Mouse (Mus musculus) R1 (cell line): ENCODE measurements around the gene Prdm10.

Experiments used
- DNase-seq: peaks from one replicate; pipeline ENCODE4 v3.0.0-alpha.2; 2018; ENCODE audit warnings: low read depth, low spot score

Prdm10 gene

DNA sequence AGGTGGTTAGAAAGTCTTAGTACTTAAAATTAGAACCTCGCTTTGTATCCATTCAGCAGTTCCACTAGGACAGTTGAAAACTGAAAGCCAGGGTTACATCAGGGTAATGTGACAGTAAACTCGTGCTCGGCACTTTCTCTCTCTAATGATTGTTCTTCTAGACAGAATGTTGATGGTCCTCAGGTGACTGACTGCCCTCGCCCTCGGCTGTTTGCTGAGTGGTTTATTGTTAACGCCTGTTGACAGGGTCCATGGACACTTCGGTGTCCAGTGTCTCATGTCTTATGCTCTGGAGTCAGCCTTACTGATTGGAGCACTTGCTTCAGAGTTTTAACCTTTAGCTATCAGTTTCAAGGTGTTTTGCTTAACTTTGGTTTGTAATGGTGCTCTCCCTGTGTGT, 73.7 kb downstream of the Prdm10 start:
- no peak for DNase-seq

DNA sequence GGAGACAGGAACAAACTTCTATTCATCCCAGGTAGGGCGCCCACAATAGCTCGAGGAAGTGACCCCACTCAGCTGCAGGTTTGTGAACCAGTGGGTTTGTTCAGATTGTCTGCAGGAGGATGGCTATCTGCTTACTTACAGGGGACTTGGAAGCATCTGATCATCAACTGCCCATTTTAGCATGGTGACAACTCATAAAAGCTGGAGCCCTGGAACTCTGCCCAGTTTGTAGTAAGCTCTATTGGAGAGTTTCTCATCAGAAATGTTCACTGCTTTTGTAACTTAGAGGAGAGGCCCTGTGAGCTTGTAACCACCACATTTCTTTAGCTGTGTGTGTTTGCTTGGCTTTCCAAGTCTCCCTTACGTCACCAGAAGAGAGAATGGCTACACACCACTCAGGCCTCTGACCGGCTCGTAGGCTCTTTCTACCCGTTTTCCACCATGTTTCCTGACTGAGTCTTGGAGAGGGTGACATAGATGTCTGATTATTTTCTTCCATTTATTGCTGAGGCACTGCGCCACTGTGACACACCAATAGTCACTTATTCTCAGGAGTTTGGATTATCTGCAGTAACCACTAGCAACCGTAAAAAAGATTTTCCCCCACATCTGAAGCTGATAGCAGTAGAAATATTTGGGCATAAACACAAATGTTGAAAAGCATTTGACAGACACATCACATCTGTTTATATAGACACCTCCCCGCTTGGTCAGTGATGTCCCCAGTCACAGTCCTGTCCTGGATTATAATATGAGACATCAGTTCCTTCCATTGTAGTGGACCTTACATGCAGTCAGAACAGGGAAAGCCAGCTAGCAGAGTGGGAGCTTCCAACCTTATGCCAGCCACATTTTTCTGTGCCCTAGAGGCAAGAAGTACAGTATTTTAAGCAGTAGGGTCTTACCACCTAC, 83.6 kb downstream of the Prdm10 start:
- no peak for DNase-seq

DNA sequence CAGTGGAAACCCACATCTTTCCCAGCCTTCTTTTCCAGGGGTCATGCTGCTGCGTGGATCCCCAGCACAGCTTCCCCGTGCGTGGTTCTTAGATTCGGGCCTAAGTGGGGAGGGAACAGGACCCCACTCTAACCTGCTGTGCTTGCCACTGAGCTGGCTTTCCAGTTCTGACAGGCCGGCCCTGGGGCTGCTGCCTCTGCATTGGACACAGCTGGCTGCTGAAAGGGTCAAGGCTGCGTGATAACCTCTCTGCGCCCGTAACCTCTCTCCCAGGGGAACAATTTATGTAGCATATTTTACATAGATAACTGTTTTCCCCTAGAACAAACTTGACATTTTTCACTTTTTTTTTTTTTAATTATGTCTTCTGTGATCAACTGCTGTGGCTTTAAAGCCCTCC, 84.7 kb downstream of the Prdm10 start:
- no peak for DNase-seq

DNA sequence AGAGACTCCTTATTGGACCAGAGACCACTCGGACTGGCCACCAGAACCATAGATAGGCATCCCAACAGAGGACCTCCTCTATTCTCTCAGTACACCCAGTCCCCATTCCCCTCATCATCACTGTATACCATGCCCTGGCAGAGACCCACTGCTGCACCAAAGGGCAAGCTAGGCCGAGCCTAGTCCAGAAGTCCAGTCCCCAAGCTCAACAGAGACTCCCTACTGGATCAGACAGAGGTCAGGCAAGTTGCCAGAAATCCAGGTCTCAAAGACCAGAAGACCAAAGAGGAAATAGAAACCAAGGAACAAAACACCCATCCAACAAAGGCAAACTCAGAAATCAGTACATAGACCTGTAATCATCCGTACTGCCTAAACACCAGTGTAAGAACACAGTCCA, 91.4 kb downstream of the Prdm10 start:
- DNase-seq = no peak

DNA sequence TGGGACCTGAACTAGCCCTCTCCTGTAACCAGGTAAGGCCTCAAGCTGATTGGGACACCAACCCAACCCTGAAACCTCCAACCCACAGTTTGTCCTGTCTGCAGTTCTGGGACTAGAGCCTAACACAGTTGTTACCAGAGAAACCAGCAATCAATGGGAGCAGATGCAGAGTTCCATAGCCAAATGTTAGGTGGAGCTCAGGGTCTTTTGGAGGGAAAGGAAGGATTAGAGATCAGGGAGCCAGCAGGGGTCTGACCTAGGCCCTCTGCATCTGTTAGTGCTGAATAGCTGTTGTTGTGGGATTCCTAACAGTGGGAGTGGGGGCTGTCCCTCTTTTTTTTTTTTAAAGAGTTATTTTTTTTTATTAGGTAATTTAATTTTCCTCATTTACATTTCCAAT, 96.3 kb downstream of the Prdm10 start:
- DNase-seq = peak; percentile 93

DNA sequence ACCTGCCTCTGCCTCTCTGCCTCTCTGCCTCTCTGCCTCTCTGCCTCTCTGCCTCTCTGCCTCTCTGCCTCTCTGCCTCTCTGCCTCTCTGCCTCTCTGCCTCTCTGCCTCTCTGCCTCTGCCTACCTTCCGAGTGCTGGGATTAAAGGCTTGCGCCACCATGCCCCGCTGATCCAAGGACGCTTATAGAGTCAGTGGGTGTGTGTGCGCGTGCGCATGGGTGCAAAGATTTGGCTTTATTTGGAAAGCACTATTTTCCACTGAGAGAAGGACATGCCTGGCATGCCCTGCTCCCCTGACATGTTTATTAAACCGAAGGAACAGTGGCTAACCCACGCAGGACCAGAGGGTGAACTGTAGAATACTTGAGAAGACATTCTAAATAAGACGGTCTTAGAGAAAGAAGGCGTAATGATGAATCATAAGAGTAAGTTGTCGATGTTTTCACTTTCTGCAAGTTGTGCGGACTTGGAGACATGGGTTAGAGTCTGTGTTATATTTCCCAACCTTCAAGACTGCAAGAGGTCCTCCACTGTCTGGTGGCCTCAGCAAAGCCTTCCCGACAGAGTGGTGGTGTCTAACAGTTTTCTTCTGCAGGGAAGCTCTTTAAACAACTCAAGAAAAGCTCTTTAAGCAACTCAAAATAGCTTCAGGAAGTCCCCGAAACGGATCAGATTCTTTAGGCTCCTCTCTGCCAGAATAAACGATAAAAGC, 104.6 kb downstream of the Prdm10 start:
- peak; percentile 64 for DNase-seq

DNA sequence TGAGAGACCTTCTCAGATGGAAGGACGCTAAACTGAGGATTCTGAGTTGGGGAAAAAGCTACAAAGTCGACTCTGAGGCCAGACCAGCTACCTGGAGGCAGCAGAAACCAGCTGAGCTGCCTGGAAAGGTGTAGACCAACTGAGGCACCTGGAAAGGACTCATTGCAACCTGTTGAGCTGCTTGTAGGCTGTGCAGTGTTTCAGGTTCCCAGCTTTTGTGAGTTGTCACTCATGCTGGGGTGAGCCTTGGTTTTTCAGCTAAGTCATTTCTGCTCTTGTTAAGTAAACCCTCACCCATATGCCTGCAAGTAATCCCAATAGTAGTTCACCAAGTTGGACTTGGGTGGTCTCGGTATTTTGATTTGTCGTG, 105.1 kb downstream of the Prdm10 start:
- no peak for DNase-seq

DNA sequence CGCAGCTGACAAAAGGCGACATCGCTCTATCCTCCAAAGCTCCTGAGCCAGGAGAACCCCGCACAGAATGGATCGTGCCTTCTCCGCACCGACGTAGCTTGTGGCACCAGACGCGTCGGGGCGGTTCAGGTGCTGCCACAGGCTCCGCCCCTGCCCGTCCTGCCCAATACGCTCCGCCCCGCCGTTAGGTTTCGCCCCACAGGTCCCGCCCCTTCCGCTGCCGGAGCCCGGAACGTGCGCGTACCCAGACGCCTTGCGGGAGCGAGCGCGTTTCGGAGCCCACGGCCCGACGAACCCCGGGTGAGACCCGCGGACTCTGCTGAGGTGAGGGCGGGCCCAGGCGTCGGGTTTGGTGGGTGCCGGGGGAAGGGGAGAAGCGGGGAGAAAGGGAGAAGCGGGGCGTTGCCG, 105.6 kb downstream of the Prdm10 start, which contains the start of gene Nfrkb:
Nfrkb (plus strand) TSS at position 246 of the 408 bp plus-strand sequence.
- peak; percentile 93 for DNase-seq

DNA sequence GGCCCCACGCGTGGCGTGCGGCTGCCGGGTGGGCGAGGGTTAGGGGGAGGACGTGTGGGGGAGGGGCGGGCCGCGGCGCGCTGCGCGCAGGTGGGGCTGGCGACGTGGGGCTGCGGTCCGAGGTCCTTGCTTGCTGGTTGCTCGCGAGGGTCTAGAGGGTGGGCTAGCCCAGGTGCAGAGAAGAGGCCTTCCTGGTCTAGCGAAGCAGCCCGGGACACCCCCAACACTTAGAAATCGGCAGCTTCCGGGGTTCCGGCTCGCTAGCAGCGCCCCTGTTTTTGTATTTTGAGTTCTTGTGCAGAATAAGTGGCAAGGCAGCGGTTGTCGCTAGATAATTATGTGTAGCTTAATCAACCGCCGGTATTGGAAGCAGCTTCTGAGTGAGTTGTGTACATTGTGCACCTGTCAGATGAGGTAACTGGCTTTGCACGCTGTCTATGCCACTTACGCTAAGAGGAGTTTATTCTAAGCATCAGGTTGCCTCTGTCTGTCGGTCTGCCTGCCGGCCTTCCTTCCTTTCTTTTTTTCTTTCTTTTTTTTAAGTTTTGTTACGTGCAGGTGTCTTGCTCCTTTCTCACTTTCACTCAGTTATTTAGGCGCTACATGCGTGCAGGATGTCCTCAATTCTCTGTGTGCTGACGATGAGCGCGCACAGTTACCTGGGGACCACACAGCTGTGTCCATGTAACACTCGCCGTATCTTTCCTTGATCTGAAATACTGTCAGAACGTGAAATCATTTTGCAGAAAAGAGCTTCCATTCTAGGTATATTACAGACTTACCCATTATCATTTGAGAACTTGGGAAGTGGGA, 106.2 kb downstream of the Prdm10 start:
- DNase-seq = no peak

DNA sequence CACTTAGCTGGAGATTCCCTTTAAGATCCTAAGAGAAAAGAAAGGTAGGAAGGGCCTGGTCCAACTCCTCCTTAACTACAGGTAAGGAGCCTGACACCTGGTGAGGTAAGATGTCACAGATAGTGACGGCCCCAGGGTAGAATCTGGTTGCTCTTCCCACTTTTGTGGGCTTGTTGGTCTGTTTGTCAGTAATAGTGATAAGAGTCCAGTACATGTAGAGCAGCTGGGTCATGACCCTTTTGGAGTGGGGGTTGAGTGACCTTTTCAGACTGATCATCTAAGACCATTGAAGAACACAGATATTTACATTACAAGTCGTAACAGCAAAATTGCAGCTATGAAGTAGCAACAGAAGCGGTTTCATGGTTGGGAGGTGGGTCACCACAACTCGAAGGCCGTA, 106.9 kb downstream of the Prdm10 start:
- DNase-seq = no peak

DNA sequence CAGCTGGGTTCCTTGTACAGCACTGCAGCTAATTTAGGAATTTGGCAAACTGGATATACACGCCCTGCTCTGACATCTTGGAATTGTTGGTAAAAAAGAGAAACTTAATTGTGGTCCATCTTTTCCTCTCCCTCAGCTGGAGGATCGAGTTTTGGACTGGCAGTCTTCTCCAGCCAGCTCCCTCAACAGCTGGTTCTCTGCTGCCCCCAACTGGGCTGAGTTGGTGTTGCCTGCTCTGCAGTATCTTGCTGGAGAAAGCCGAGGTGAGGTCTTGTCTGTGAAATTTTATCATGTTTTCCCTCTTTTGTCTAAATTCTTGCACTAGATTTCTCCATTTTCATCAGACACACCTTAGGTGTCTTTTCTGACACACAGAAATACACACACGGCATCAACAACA, 120.1 kb downstream of the Prdm10 start:
- peak; percentile 70 for DNase-seq

DNA sequence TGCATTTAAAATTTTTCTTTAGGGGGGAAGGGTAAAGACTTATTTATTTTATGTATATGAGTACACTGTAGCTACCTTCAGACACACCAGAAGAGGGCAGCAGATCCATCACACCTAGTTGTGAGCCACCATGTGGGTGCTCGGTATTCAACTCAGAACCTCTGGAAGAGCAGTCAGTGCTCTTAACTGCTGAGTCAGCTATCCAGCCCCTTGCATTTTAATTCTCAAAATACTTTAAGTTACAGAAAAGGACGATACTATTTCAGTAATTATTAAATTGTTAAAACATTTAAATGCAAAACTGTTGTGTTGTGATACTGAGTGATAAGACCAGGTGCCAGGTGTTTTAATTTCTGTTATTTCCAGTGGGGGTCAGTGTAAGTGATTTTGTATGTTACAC, 124.0 kb downstream of the Prdm10 start:
- no peak for DNase-seq

DNA sequence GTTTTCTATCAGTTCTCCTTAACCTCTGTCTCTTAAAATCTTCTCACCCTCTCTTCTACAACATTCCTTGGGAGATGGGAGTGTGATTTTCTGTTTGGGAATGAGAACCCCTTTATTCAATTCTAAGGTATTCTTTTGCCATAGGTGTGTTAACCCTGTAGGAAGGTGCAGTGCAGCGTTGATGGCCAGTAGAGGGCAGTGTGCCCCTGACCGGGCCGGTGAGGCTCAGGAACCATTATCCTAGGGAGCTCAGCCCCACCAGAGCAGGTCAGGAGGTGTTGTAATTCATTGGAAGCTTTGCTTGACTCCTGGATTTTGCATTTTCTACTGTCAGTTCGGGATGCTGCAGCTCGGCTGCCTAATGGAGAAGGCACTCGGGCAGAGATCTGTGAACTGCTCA, 124.9 kb downstream of the Prdm10 start:
- DNase-seq = peak; percentile 72

DNA sequence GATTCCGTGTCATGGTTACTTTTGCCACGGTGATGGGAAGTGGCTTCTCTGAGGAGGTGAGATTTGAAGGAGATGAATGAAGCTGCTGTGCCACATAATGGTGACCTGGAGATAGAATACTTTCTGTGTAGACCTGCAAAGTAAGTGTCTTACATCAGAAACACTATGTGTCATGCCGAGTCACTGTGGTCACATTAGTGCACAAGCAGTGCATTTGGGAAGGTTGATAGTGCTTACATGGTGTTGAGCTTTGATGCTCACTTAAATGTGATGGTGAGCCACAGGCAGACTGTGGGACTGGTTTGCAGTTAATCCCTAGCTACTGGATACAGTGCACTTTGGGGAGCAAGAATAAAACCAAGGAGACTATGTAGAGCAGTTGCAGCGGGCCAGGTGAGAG, 131.8 kb downstream of the Prdm10 start:
- DNase-seq = no peak

DNA sequence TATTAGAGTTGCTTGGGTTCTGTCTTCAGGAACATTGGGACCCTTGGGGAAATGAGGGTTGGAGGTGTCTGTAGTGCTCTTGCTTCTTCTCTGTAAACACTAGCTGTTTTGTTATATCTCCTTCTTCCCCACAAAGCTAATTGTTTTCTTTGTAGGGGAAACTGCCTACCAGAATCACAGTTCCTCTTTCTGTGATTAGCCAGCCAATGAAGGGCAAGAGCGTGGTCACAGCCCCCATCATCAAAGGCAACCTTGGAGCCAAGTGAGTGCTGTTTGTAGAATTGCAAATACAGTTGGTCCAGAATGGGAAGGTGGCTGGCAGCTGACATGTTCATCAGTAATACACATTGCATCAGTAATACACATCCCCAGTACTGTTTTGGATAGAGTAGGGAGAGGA, 138.5 kb downstream of the Prdm10 start:
- DNase-seq = no peak

DNA sequence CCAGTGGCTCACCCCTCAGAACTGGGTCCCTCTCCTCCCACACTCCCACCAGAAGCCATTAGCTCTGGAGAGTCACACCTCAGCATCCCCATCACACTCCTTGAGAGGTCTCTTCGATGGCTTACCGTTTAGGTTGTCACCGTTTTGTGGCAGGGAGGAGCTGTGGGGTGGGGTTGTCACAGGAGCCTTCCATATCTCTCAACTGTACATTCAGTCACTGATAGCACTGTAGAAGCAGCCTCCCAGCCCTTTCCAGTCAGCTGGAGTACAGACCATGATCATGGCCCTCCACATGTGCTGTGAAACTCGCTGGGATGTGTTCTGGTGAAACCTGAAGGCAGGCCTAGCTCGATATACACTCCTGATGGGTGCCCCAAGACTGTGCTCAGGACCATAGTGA, 141.8 kb downstream of the Prdm10 start:
- no peak for DNase-seq

DNA sequence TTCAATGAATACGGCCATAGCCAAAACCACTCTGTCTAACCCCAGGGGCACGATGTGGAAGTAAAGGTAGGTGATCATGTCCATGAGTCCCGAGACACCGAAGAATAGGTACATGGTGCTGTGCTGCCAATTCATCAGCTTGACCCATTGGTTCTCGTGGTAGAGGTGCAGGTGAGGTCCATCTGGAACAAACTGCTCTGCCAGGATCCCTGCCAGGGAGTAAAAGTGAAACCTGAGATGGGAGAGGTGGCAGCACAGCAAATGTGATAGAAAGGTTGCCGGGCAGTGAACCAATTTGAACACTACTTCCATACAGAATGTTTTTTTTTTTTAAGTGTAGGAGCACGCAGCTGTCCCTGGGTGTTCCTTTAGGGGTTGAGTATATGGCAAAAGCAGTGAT, 148.6 kb downstream of the Prdm10 start:
- DNase-seq = no peak

DNA sequence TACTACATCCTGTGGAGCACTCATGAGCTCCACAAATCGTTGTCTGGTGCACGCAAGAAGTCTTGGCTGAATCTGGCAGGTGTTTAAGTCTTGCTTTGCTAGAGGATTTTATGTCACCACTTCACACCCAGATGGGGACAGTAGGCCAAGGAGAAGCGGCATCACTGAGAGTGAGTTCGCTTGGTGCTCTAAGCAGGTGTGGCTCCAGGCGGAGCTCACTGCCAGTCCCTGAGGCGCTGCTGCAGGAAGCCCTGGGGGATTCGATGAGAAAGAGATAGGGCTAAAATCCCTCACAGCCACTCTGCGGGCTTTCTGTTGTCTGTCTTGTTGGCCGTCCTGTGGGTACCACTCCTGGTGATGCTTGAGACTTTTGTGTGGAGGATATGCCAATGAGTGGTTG, 149.7 kb downstream of the Prdm10 start:
- no peak for DNase-seq
